Mouse (Mus musculus) midbrain, embryonic 11.5 days (tissue): ENCODE results near the gene Pcsk5. TPM values are rescaled to one million over a fixed set of nuclear protein-coding genes. Genes with fewer than 3 reads are reported as not detected.

ENCODE experiments used
- ATAC-seq: fragments of 200-750 bp; cut with Nextera tagmentation; 2 replicates; pipeline ENCODE4 v1.8.0; 2017; ENCODE audit warnings: moderate TSS enrichment, moderate library complexity; ENCODE audit not compliant: low FRiP score
- DNase-seq: peaks from one replicate; pipeline ENCODE4 v3.0.0; 2015; ENCODE audit warnings: low spot score; ENCODE audit errors: missing footprints
- H3K27ac ChIP-seq: fragments of 300-500 bp; sonication (generic); 2 replicates; pipeline ENCODE4 v1.5.1; 2014; ENCODE audit warnings: low read depth, low read length
- H3K27me3 ChIP-seq: fragments of 300-500 bp; sonication (generic); 2 replicates; pipeline ENCODE4 v1.6.1; 2014; ENCODE audit warnings: mild to moderate bottlenecking, low read length, moderate library complexity, mixed read lengths; ENCODE audit not compliant: control insufficient read depth, insufficient read depth
- H3K36me3 ChIP-seq: fragments of 300-500 bp; sonication (generic); 2 replicates; pipeline ENCODE4 v1.6.1; 2014; ENCODE audit warnings: mild to moderate bottlenecking, low read length, moderate library complexity, mixed read lengths; ENCODE audit not compliant: control insufficient read depth, insufficient read depth
- H3K4me1 ChIP-seq: fragments of 300-500 bp; sonication (generic); 2 replicates; pipeline ENCODE4 v1.6.1; 2014; ENCODE audit warnings: low read length; ENCODE audit not compliant: control insufficient read depth, insufficient read depth
- H3K4me2 ChIP-seq: fragments of 300-500 bp; sonication (generic); 2 replicates; pipeline ENCODE4 v1.6.1; 2014; ENCODE audit warnings: mild to moderate bottlenecking, moderate library complexity
- H3K4me3 ChIP-seq: fragments of 300-500 bp; sonication (generic); 2 replicates; pipeline ENCODE4 v1.5.1; 2014; ENCODE audit warnings: low read depth, low read length
- H3K9ac ChIP-seq: fragments of 300-500 bp; sonication (generic); 2 replicates; pipeline ENCODE4 v1.6.1; 2014; ENCODE audit warnings: low read length
- H3K9me3 ChIP-seq: fragments of 300-500 bp; sonication (generic); 2 replicates; pipeline ENCODE4 v1.6.1; 2016; ENCODE audit warnings: low read length; ENCODE audit not compliant: control insufficient read depth
- WGBS: fragments of 180-500 bp; shearing (Covaris S2); extraction: QIAGEN DNeasy Blood & Tissue Kit; methylation state at CpG from one replicate; pipeline ENCODE4 v1.1.7; 2014; 5-methylcytosine and 5-hydroxymethylcytosine counted together
- polyA plus RNA-seq: library from polyadenylated mRNA; unstranded; fragments of >200 nt; fragmentation: Nextera tagmentation; extraction: Ambion mirVana; gene quantifications from 2 replicates; pipeline ENCODE4 v1.2.1, GENCODE M21; 2014

Gene Pcsk5
- polyA plus RNA-seq, 1 experiment from 2014 or later, result 6.5 TPM

DNA sequence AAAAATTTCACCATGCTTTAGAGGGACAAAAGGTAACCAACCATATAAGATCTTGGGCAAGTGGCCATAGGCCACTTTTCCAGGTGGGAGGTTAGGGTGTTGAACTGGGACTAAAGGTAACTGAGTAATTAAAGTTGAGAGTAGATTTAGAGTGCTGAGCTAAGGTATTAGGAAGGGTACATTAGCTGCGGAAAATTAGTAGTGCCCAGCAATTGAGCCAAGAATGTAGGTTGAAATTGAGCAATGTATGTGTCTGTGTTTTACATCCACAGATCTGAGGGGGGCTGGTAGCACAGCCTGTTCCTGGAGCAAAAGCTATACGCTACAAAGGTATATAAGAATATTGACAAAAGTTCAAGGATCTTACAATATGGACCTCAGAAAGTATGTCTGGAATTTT lies 282.9 kb downstream of the Pcsk5 start:
- Histone ChIP-seq H3K4me2 (no peak overlapping the region), H3K4me1 (no peaks in the 10 kb centered on the region), H3K27ac (no peak overlapping the region), H3K36me3 (no peaks in the 10 kb centered on the region), H3K9ac (no peak overlapping the region), H3K27me3 (no peaks in the 10 kb centered on the region), H3K9me3 (no peaks in the 10 kb centered on the region), H3K4me3 (no peak overlapping the region)
- 92% methylated on average over 2 of the region's 2 CpGs for whole genome bisulfite sequencing
- ATAC-seq, result no peak
- no peak for DNase-seq

DNA sequence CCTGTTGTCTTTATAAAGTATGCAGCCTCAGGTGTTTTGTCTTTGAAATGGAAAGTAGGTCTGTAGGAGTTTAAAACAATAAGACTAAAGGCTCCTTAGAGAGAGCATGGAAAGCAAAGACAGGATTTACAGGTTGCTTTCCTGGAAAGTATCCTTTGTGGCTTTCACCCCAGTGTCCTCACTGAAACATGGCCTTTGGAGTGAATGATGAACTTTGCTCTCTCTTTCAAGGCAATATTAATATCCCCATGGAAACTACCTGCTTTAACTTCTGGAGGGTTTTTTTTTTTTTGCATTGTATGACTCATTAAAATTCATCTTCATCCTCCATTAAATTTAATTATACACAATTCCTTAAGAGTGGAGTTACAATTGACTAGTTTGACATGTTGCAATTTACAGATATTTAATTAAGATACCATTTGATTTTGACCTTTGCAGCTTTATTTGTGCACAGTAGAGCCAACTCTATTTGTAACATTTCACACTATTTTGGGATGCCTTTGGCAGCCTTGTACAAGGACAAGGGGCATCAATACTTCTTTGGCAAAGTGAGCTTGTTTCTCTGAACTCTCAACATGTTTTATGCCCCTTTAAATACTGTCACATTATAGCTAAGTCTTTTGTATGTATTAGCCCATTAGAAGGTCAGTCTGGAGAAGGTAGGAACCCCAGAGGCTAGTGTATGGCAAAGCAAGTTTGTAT lies 283.9 kb downstream of the Pcsk5 start:
- no peak overlapping the region for H3K27ac ChIP-seq
- no peaks in the 10 kb centered on the region for H3K4me1 ChIP-seq
- ATAC-seq (no peak), DNase-seq (no peak)
- no peaks in the 10 kb centered on the region for H3K9me3 ChIP-seq
- no peak overlapping the region for H3K9ac ChIP-seq
- H3K36me3 ChIP-seq, result no peaks in the 10 kb centered on the region
- no peaks in the 10 kb centered on the region for H3K27me3 ChIP-seq
- no peak overlapping the region for H3K4me2 ChIP-seq
- H3K4me3 ChIP-seq, result no peak overlapping the region

DNA sequence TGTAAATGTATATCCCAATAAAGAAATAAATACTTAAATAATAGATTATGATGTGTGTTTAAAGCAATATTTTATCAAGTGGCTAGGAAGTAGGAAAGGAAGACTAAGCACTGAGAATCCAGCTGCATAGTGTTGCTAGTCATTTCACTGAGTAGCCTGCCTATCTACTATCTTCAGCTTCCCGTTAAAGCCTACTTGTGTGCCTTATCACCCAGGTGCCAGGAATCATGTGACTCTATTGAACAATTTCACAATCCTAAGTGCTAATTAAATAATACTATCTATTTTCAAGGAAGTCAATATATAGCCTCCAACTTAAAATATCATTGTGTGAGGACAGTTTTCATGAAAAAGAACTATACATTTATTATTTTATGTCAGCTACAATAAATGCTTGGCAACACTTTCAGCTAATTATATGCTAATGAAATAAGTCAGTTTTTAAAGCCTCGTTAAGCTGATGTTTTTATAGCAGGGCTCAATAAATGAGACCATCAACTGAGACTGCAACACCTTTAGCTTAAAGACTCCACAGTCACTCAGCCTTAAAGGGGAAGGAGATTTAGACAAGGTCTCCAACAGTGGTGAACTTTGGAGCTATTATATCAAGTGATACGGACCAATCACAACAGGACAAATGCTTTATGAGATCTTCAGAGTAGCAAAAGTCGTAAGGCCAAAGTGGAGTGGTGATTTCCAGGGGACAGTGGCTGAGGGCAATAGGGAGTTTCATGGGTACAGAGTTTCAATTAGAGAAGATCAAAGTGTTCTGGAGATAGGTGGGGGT lies 308.5 kb downstream of the Pcsk5 start:
- Histone ChIP-seq H3K4me1 (no peaks in the 10 kb centered on the region), H3K9ac (no peak overlapping the region), H3K4me2 (no peak overlapping the region), H3K4me3 (no peak overlapping the region), H3K9me3 (no peaks in the 10 kb centered on the region), H3K27me3 (no peaks in the 10 kb centered on the region), H3K27ac (no peak overlapping the region), H3K36me3 (no peaks in the 10 kb centered on the region)
- ATAC-seq (no peak), DNase-seq (no peak)
- 90% methylated on average over 4 of the region's 4 CpGs for whole genome bisulfite sequencing

GRCm38 (mm10) chr19:17525558-17525957 lies 311.9 kb downstream of the Pcsk5 start:
- 69% methylated on average over 1 of the region's 1 CpGs for WGBS
- ATAC-seq (no peak), DNase-seq (no peak)
- H3K9ac ChIP-seq, result no peak overlapping the region
- no peak overlapping the region for H3K4me2 ChIP-seq
- no peak overlapping the region for H3K27ac ChIP-seq
- H3K4me1 ChIP-seq, result no peaks in the 10 kb centered on the region
- H3K27me3 ChIP-seq, result no peaks in the 10 kb centered on the region
- H3K4me3 ChIP-seq, result no peak overlapping the region
- H3K9me3 ChIP-seq, result no peaks in the 10 kb centered on the region
- no peaks in the 10 kb centered on the region for H3K36me3 ChIP-seq

GRCm38 (mm10) chr19:17514456-17514855 lies 323.0 kb downstream of the Pcsk5 start:
- no peaks in the 10 kb centered on the region for H3K9me3 ChIP-seq
- ATAC-seq, result no peak
- no peaks in the 10 kb centered on the region for H3K4me1 ChIP-seq
- no peaks in the 10 kb centered on the region for H3K27me3 ChIP-seq
- no peak overlapping the region for H3K27ac ChIP-seq
- no peak for DNase-seq
- H3K4me2 ChIP-seq, result no peak overlapping the region
- H3K4me3 ChIP-seq, result no peak overlapping the region
- H3K9ac ChIP-seq, result no peak overlapping the region
- WGBS, result 75% methylated on average over 3 of the region's 3 CpGs
- no peaks in the 10 kb centered on the region for H3K36me3 ChIP-seq

- ATAC-seq (no peak), DNase-seq (no peak)
- H3K36me3 ChIP-seq, result no peaks in the 10 kb centered on the region
- no peaks in the 10 kb centered on the region for H3K27me3 ChIP-seq
- no peak overlapping the region for H3K4me2 ChIP-seq
- H3K9ac ChIP-seq, result no peak overlapping the region
- H3K4me3 ChIP-seq, result no peak overlapping the region
- 90% methylated on average over 5 of the region's 5 CpGs for WGBS
- no peak overlapping the region for H3K27ac ChIP-seq
- H3K9me3 ChIP-seq, result no peaks in the 10 kb centered on the region
- no peaks in the 10 kb centered on the region for H3K4me1 ChIP-seq
These were observed 326.1 kb downstream of the Pcsk5 start for GRCm38 (mm10) chr19:17511283-17511682.

GRCm38 (mm10) chr19:17504212-17504611 lies 333.2 kb downstream of the Pcsk5 start:
- Histone ChIP-seq H3K27ac (no peak overlapping the region), H3K36me3 (no peaks in the 10 kb centered on the region), H3K4me3 (no peak overlapping the region), H3K27me3 (no peaks in the 10 kb centered on the region), H3K9ac (no peak overlapping the region), H3K9me3 (no peaks in the 10 kb centered on the region), H3K4me1 (no peaks in the 10 kb centered on the region), H3K4me2 (no peak overlapping the region)
- ATAC-seq, result no peak
- WGBS, result 75% methylated on average over 6 of the region's 6 CpGs
- no peak for DNase-seq

DNA sequence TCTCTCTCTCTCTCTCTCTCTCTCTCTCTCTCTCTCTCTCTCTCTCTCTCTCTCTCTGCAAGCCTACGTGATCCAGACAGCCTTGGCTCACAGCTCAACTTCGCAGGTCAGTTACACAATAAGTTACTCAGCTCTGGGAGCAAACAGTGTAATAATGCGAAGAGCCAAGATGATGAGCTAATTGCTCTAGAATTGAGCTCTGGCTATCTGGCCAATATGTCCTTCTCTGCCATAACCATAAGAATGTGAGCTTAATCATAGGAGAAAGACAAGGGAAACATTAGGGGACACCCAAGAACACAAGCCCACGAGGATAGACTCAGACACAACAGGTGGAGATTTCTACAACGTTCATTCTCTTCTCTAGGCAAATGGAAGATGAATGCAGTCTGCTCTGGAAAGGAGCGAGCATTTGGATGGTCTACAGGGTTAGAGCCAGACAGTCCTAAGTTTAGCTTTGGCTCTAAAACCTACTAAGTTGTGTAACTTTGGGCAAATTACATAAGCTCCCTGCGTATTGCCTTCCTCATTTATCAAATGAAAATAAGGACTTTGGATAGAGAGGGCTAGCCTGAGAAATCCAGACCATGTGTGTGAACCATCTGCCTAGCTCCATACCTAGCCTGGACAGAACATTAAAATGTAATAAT lies 338.7 kb downstream of the Pcsk5 start:
- H3K9me3 ChIP-seq, result no peaks in the 10 kb centered on the region
- no peak overlapping the region for H3K9ac ChIP-seq
- no peaks in the 10 kb centered on the region for H3K36me3 ChIP-seq
- H3K4me1 ChIP-seq, result no peaks in the 10 kb centered on the region
- no peak overlapping the region for H3K4me2 ChIP-seq
- H3K4me3 ChIP-seq, result no peak overlapping the region
- H3K27me3 ChIP-seq, result no peaks in the 10 kb centered on the region
- 86% methylated on average over 7 of the region's 7 CpGs for WGBS
- DNase-seq, result no peak
- H3K27ac ChIP-seq, result no peak overlapping the region
- no peak for ATAC-seq

- no peaks in the 10 kb centered on the region for H3K4me1 ChIP-seq
- no peak for ATAC-seq
- H3K27ac ChIP-seq, result no peak overlapping the region
- H3K9me3 ChIP-seq, result no peaks in the 10 kb centered on the region
- WGBS, result 96% methylated on average over 1 of the region's 1 CpGs
- no peak overlapping the region for H3K4me2 ChIP-seq
- no peak overlapping the region for H3K4me3 ChIP-seq
- no peaks in the 10 kb centered on the region for H3K36me3 ChIP-seq
- no peak for DNase-seq
- H3K27me3 ChIP-seq, result no peaks in the 10 kb centered on the region
- no peak overlapping the region for H3K9ac ChIP-seq
These were observed 341.3 kb downstream of the Pcsk5 start for GRCm38 (mm10) chr19:17496131-17496530.
